Mouse (Mus musculus) hindbrain, embryonic 12.5 days (tissue): ENCODE measurements around the gene Cbfa2t2. TPM values are rescaled to one million over a fixed set of nuclear protein-coding genes. Genes with fewer than 3 reads are reported as not detected.

Experiments
- ATAC-seq: fragments of 200-750 bp; cut with Nextera tagmentation; 2 replicates; pipeline ENCODE4 v1.8.0; 2017; ENCODE audit warnings: moderate TSS enrichment; ENCODE audit not compliant: low FRiP score
- H3K27ac ChIP-seq: fragments of 300-500 bp; sonication (generic); 2 replicates; pipeline ENCODE4 v1.5.1; 2016; ENCODE audit warnings: mild to moderate bottlenecking
- H3K27me3 ChIP-seq: fragments of 300-500 bp; sonication (generic); 2 replicates; pipeline ENCODE4 v1.6.1; 2016; ENCODE audit warnings: mild to moderate bottlenecking
- H3K36me3 ChIP-seq: fragments of 300-500 bp; sonication (generic); 2 replicates; pipeline ENCODE4 v1.6.1; 2016; ENCODE audit warnings: mild to moderate bottlenecking
- H3K4me1 ChIP-seq: fragments of 300-500 bp; sonication (generic); 2 replicates; pipeline ENCODE4 v1.6.1; 2016
- H3K4me2 ChIP-seq: fragments of 300-500 bp; sonication (generic); replicated peaks from 2 replicates; pipeline ENCODE4 v1.6.1; 2016; ENCODE audit warnings: mild to moderate bottlenecking
- H3K4me3 ChIP-seq: fragments of 300-500 bp; sonication (generic); 2 replicates; pipeline ENCODE4 v1.5.1; 2016; ENCODE audit warnings: mild to moderate bottlenecking
- H3K9ac ChIP-seq: fragments of 300-500 bp; sonication (generic); 2 replicates; pipeline ENCODE4 v1.6.1; 2016; ENCODE audit warnings: mild to moderate bottlenecking, moderate library complexity
- H3K9me3 ChIP-seq: fragments of 300-500 bp; sonication (generic); replicated peaks from 2 replicates; pipeline ENCODE4 v1.6.1; 2016; ENCODE audit warnings: mild to moderate bottlenecking
- WGBS: fragments of 180-500 bp; shearing (Covaris S2); methylation state at CpG from one replicate; pipeline ENCODE4 v1.1.7; 2016; 5-methylcytosine and 5-hydroxymethylcytosine counted together
- polyA plus RNA-seq: library from polyadenylated mRNA; unstranded; fragments of >200 nt; fragmentation: Nextera tagmentation; extraction: Ambion mirVana; gene quantifications from 2 replicates; pipeline ENCODE4 v1.2.1, GENCODE M21; 2016

Cbfa2t2 gene
- polyA plus RNA-seq, 1 experiment from 2014 or later, result 77.3 TPM

DNA sequence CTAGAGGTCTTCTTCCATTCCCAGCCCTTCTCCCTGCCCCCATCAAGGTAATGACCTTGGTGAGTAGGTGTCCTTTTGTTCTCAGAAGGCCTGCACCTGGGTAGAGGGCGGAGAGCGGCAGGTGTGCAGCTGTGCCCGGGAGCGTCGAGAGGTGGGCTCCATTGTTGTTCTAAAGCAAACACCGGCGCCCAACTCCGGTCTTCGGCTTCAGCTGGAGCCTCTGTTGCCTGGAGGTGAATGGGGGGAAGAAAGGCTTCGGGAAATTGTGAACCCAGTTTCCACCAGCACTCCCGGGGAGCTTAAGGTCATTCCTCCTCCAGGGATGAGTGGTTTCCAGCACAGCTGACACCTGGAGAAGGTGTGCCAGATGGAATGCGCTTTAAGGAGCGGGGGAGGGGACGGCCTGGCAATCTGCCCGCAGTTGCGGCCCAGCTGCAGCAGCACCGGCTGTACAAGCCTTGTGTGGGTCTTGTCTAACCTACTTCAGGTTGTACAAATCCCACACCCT lies 8.4 kb upstream of the Cbfa2t2 start:
- peak overlapping the region; percentile 37 for H3K9ac ChIP-seq
- peak overlapping the region; percentile 95 for H3K27ac ChIP-seq
- ATAC-seq, result no peak
- H3K9me3 ChIP-seq, result no peaks in the 10 kb centered on the region
- H3K4me1 ChIP-seq, result peaks cover 22% of the 10 kb centered on the region
- H3K4me2 ChIP-seq, result peak overlapping the region; percentile 35
- no peaks in the 10 kb centered on the region for H3K36me3 ChIP-seq
- H3K27me3 ChIP-seq, result no peaks in the 10 kb centered on the region
- no peak overlapping the region for H3K4me3 ChIP-seq
- 13% methylated on average over 17 of the region's 17 CpGs for WGBS

DNA sequence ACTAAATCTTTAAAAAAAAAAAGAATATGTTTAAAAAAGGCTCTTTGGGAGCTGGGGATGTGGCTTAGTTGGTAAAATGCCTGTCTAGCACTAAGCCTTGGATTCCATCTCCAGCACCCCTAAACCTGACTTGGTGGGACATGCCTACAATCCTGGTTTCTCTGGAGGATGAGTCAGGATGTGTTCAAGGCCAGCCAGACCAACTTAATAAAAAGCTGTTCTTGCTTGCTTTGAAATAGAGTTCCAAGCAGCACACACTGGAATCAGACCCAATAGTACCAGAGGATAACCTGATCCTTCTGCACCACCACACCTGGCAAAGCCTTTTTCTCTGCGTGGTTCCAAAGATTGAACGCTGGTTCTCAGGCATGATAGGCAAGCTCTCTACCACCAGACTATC lies 5.7 kb upstream of the Cbfa2t2 start:
- Histone ChIP-seq H3K27ac (no peak overlapping the region), H3K27me3 (no peaks in the 10 kb centered on the region), H3K36me3 (no peaks in the 10 kb centered on the region), H3K9me3 (no peaks in the 10 kb centered on the region), H3K4me2 (no peak overlapping the region), H3K4me1 (peaks cover 25% of the 10 kb centered on the region), H3K9ac (no peak overlapping the region), H3K4me3 (no peak overlapping the region)
- WGBS, result 95% methylated on average over 2 of the region's 2 CpGs
- ATAC-seq, result no peak

DNA sequence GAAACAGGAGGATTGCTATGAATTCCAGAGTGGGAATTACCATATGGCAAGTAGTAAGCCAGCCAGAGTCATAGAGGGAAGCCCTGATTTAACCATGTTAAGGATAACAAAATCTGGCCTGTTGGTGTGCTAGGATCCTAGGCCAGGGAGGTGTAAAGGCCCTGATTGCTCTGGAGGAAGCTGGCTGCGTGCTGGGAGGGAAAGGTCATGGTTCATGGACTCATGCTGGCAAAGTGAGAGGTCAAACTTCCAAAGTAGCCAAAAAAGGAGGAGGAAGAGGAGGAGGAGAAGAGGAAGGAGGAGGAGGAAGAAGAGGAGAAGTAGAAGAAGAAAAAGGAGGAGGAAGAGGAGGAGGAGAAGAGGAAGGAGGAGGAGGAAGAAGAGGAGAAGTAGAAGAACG lies 3.6 kb upstream of the Cbfa2t2 start:
- Histone ChIP-seq H3K36me3 (no peaks in the 10 kb centered on the region), H3K9me3 (no peaks in the 10 kb centered on the region)

DNA sequence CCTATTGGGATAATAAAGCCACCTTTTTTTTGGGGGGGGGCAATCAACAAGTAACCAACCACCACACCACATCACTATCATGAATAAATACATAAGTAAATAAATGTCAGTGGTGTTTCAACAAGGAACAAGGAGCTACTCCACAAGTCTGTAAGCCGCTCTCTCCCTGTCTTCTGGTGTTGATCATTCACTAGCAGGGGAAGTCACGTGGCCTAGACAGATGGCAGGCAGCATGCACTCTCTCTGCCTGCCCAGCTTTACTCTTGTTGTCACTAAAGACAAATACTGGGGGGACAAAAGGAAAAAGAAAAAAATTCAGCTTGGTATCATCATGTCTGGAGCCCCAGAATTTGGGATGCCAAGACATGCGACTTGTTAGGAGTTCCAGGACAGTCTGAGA lies 2.9 kb upstream of the Cbfa2t2 start:
- no peaks in the 10 kb centered on the region for H3K27me3 ChIP-seq
- peaks cover 13% of the 10 kb centered on the region for H3K4me1 ChIP-seq
- no peak for ATAC-seq
- no peaks in the 10 kb centered on the region for H3K9me3 ChIP-seq
- H3K9ac ChIP-seq, result no peak overlapping the region
- H3K27ac ChIP-seq, result no peak overlapping the region
- H3K36me3 ChIP-seq, result no peaks in the 10 kb centered on the region
- no peak overlapping the region for H3K4me2 ChIP-seq
- H3K4me3 ChIP-seq, result no peak overlapping the region
- WGBS, result 53% methylated on average over 3 of the region's 3 CpGs

More for the DNA sequence above, 3.6 kb upstream of the Cbfa2t2 start:
- no peak for ATAC-seq
- Histone ChIP-seq H3K4me1 (peaks cover 12% of the 10 kb centered on the region), H3K9ac (no peak overlapping the region), H3K4me2 (no peak overlapping the region), H3K27me3 (no peaks in the 10 kb centered on the region), H3K4me3 (no peak overlapping the region), H3K27ac (no peak overlapping the region)
- 66% methylated on average over 2 of the region's 2 CpGs for WGBS

DNA sequence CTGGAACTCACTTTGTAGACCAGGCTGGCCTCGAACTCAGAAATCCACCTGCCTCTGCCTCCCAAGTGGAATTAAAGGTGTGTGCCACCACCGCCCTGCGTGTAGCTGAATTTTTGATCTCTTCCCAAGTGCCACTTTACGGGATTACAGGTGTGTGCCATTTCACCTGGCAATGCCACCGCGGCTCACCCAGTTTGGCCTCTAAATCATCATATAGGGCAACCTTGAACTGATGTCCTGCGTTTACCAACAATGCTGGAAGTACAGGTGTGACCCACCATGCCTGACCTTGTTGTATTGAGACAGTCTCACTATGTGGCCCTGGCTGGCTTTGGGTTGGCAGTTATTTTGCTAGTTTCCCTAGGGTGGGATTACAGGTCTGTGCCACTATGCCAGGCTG lies 1.6 kb upstream of the Cbfa2t2 start:
- 93% methylated on average over 7 of the region's 7 CpGs for WGBS

DNA sequence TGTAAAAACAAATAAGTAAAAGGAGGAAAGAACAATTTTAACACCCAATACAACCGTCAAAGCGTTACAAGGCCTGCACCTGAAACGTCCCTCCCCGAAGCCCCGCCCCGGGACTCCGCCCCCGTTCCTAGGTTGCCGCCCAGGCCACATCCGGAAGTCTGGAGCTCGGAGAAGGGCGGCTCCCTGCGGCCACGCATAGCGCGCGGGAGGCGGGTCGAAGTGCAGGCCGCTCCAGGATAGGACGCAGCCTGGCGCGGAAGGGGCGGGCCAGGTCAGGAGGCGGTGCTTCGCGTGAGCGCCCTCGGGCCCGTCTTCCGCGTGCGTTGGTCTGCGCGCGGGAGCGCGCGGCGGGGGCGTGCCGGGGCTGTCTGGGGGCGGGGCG lies 214 bp upstream of the Cbfa2t2 start:
- Histone ChIP-seq H3K9ac (peak overlapping the region; percentile 97; the same call in 1 of the 2 replicates), H3K9me3 (no peaks in the 10 kb centered on the region), H3K27me3 (no peaks in the 10 kb centered on the region), H3K4me3 (peak overlapping the region; percentile 93), H3K4me2 (peak overlapping the region; percentile 65), H3K36me3 (no peaks in the 10 kb centered on the region), H3K4me1 (peaks cover 25% of the 10 kb centered on the region), H3K27ac (peak overlapping the region; percentile 95)
- ATAC-seq, result peak; percentile 98
- 1% methylated on average over 44 of the region's 44 CpGs for WGBS

More for the DNA sequence above, 1.6 kb upstream of the Cbfa2t2 start:
- ATAC-seq, result no peak
- Histone ChIP-seq H3K4me1 (peaks cover 25% of the 10 kb centered on the region), H3K9me3 (no peaks in the 10 kb centered on the region), H3K4me3 (no peak overlapping the region), H3K9ac (no peak overlapping the region), H3K27ac (no peak overlapping the region), H3K36me3 (no peaks in the 10 kb centered on the region), H3K4me2 (no peak overlapping the region), H3K27me3 (no peaks in the 10 kb centered on the region)

DNA sequence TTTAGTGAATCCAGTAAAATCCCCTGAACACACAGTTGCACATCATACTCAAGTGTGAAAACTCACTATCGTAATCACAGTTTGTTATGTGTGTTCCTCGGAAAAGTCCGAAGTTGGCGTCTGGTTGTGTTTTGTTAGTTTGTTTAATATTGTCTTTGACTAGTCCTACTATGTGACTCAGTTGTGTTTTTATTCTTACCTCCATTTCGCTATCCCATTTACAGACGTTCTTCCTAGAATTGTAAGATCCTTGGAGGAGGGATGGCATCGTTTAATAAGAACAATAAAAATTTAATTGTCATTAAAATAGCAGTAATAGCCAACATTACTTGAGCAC lies 878 bp downstream of the Cbfa2t2 start:
- peak overlapping the region; percentile 65 for H3K4me2 ChIP-seq
- no peak for ATAC-seq
- peak overlapping the region; percentile 97 for H3K9ac ChIP-seq
- H3K9me3 ChIP-seq, result no peaks in the 10 kb centered on the region
- peak overlapping the region; percentile 95 for H3K27ac ChIP-seq
- no peaks in the 10 kb centered on the region for H3K27me3 ChIP-seq
- WGBS, result 17% methylated on average over 7 of the region's 7 CpGs
- H3K4me1 ChIP-seq, result peaks cover 25% of the 10 kb centered on the region
- H3K36me3 ChIP-seq, result no peaks in the 10 kb centered on the region
- peak overlapping the region; percentile 93 for H3K4me3 ChIP-seq

DNA sequence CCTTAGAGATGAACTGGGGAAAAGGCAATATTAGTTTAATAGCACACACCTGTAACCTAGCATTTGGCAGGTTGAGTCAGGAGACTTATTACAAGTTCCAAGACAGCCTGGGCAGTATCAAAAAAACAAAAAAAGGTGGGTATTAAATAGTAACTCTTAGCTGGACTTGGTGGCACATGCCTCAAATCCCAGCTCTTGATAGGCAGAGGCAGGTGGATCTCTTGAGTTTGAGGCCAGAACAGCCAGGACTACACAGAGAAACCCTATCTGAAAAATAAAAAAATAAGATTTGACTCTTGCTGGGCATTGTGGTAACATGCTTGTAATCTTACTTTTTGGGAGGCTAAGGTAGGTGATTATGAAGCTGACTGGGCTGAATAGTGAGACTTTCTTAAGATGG lies 4.2 kb downstream of the Cbfa2t2 start:
- Histone ChIP-seq H3K27me3 (no peaks in the 10 kb centered on the region), H3K4me2 (no peak overlapping the region), H3K9me3 (no peaks in the 10 kb centered on the region), H3K27ac (no peak overlapping the region), H3K36me3 (no peaks in the 10 kb centered on the region), H3K9ac (no peak overlapping the region), H3K4me3 (no peak overlapping the region), H3K4me1 (peaks cover 22% of the 10 kb centered on the region)
- ATAC-seq, result no peak

DNA sequence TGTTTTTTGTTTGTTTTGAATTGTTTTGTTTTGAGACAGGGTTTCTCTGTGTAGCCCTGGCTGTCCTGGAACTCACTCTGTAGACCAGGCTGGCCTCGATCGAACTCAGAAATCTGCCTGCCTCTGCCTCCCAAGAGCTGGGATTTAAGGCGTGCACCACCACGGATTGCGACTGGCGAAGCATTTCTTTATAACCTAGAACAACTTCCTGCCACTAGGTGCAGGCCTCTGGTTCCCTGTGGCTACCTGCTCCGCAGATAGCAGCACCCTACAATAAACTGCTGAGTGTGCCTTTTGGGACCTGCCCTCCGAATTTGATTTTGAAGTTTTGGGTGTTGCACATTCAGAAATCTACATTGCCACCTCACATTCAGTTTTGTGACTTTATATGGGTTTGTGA lies 11.5 kb downstream of the Cbfa2t2 start:
- Histone ChIP-seq H3K4me1 (no peaks in the 10 kb centered on the region), H3K27me3 (no peaks in the 10 kb centered on the region), H3K4me2 (no peak overlapping the region), H3K9ac (no peak overlapping the region), H3K36me3 (peaks cover 6% of the 10 kb centered on the region; the same call in 1 of the 2 replicates), H3K27ac (no peak overlapping the region), H3K4me3 (no peak overlapping the region), H3K9me3 (no peaks in the 10 kb centered on the region)
- ATAC-seq, result no peak
- 98% methylated on average over 8 of the region's 8 CpGs for WGBS

DNA sequence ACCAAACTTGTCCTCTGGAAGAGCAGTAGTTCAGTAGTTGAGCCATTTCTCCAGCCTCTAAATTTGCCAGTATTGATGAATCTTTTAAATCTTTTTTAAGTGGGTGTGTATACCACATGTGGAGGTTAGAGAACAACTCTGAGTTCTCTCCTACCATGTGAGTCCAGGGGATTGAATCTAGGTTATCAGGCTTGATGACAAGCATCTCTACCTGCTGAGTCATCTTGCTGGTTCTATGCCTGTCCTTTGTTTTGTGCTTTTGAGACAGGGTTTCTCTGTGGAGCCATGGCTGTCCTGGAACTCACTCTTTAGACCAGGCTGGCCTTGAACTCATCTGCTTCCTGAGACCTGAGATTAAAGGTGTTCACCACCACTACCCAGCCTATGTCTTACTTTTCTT lies 12.4 kb downstream of the Cbfa2t2 start:
- Histone ChIP-seq H3K27me3 (no peaks in the 10 kb centered on the region), H3K36me3 (peaks cover 6% of the 10 kb centered on the region; the same call in 1 of the 2 replicates), H3K27ac (no peak overlapping the region), H3K4me3 (no peak overlapping the region), H3K4me1 (no peaks in the 10 kb centered on the region), H3K4me2 (no peak overlapping the region), H3K9me3 (no peaks in the 10 kb centered on the region), H3K9ac (no peak overlapping the region)
- no peak for ATAC-seq

DNA sequence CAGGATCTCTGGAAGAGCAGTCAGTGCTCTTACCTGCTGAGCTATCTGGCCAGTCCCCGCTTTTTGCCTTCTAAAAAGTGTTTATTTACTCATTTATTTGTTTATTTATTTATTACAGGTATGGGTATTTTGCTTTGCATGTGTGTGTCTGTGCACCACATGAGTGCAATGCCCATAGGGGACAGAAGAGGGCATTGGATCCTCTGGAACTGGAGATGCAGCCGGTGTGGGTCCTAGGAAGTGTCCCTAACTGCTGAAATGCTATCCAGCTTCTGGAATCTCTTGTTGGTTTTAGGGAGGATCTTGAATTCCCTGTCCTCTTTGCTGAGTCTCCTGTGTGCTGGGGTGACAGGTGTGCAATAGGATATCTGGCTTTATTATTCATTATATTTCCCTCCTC lies 16.7 kb downstream of the Cbfa2t2 start:
- WGBS, result 95% methylated on average over 2 of the region's 2 CpGs
- Histone ChIP-seq H3K4me2 (no peak overlapping the region), H3K27me3 (no peaks in the 10 kb centered on the region), H3K36me3 (peaks cover 2% of the 10 kb centered on the region; the same call in 1 of the 2 replicates), H3K9me3 (no peaks in the 10 kb centered on the region), H3K4me1 (peaks cover 20% of the 10 kb centered on the region), H3K9ac (no peak overlapping the region), H3K4me3 (no peak overlapping the region), H3K27ac (no peak overlapping the region)
- no peak for ATAC-seq

DNA sequence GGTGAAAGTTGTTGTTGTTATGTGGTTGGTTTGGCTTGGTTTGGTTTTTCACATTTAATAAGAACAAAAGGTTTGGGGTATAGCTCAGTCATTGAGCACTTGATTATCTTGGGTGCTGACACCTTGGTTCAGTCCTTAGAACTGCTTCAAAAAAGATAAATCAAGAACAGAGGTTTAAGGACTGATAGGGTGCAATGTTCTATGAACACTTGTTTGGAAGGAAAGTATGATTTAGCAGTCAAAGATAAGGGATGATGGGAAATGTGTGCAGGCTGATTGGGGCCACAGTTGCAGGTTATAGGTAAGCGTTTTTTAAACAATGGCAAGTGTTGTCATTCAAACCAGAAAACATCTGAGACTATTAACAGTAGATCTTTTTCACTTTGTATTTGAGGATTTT lies 17.8 kb downstream of the Cbfa2t2 start:
- ATAC-seq, result no peak
- 64% methylated on average over 1 of the region's 1 CpGs for WGBS
- Histone ChIP-seq H3K4me3 (no peak overlapping the region), H3K27ac (peak overlapping the region; percentile 60), H3K36me3 (no peaks in the 10 kb centered on the region), H3K9me3 (no peaks in the 10 kb centered on the region), H3K4me1 (peaks cover 20% of the 10 kb centered on the region), H3K4me2 (no peak overlapping the region), H3K9ac (no peak overlapping the region), H3K27me3 (no peaks in the 10 kb centered on the region)

DNA sequence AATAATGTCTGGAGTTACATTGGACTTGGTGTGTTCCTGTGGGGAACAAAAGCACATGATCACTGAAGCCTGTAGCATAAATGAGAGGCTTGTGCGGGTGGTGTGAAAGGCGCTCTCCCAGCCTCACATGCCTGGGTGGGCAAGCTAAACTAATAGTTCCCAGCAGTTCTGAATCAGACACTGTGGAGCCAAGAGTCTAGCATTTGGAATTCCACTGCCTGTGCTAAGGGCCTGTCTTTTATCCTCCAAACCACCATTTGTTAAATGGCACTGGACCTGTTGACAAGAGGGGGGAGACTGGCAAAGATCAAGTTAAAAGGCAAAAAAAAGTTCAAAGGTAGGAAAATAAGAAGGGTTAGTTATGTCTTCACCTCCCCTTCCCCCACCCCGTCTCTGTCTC lies 18.3 kb downstream of the Cbfa2t2 start:
- H3K27ac ChIP-seq, result peak overlapping the region; percentile 40; the same call in 1 of the 2 replicates
- H3K27me3 ChIP-seq, result no peaks in the 10 kb centered on the region
- 50% methylated on average over 3 of the region's 3 CpGs for WGBS
- H3K4me2 ChIP-seq, result no peak overlapping the region
- H3K36me3 ChIP-seq, result no peaks in the 10 kb centered on the region
- ATAC-seq, result 0 out of 2 replicates have a peak, but pooled peaks have one; percentile 50
- no peak overlapping the region for H3K4me3 ChIP-seq
- no peak overlapping the region for H3K9ac ChIP-seq
- no peaks in the 10 kb centered on the region for H3K9me3 ChIP-seq
- peaks cover 20% of the 10 kb centered on the region for H3K4me1 ChIP-seq
